Mouse (Mus musculus) liver, postnatal 0 days (tissue): Measurements from ENCODE around the gene Gm20388. TPM values are rescaled to one million over a fixed set of nuclear protein-coding genes. Genes with fewer than 3 reads are reported as not detected.

Experiments used
- ATAC-seq: fragments of 200-750 bp; cut with Nextera tagmentation; 2 replicates; pipeline ENCODE4 v1.8.0; 2017; ENCODE audit warnings: mild to moderate bottlenecking, moderate library complexity
- DNase-seq: peaks from one replicate; pipeline ENCODE4 v3.0.0-alpha.2; 2016
- H3K27ac ChIP-seq: fragments of 300-500 bp; sonication (generic); 2 replicates; pipeline ENCODE4 v1.5.1; 2014; ENCODE audit warnings: antibody characterized with exemption, moderate library complexity, mild to moderate bottlenecking, low read depth
- H3K27me3 ChIP-seq: fragments of 300-500 bp; sonication (generic); 2 replicates; pipeline ENCODE4 v1.6.1; 2014; ENCODE audit warnings: low read length, control low read depth, mixed read lengths; ENCODE audit not compliant: insufficient read depth
- H3K36me3 ChIP-seq: fragments of 300-500 bp; sonication (generic); replicated peaks from 2 replicates; pipeline ENCODE4 v1.6.1; 2014; ENCODE audit warnings: mild to moderate bottlenecking, control low read depth, low read length, moderate library complexity, mixed read lengths; ENCODE audit not compliant: insufficient read depth
- H3K4me1 ChIP-seq: fragments of 300-500 bp; sonication (generic); 2 replicates; pipeline ENCODE4 v1.6.1; 2014; ENCODE audit warnings: antibody characterized with exemption, mild to moderate bottlenecking, control low read depth; ENCODE audit not compliant: insufficient read depth
- H3K4me2 ChIP-seq: fragments of 300-500 bp; sonication (generic); 2 replicates; pipeline ENCODE4 v1.6.1; 2014; ENCODE audit warnings: low read depth, mild to moderate bottlenecking, low read length, moderate library complexity, mixed read lengths
- H3K4me3 ChIP-seq: fragments of 300-500 bp; sonication (generic); 2 replicates; pipeline ENCODE4 v1.5.1; 2014; ENCODE audit warnings: low read depth, low read length
- H3K9ac ChIP-seq: fragments of 300-500 bp; sonication (generic); replicated peaks from 2 replicates; pipeline ENCODE4 v1.6.1; 2014; ENCODE audit warnings: mild to moderate bottlenecking, moderate library complexity
- H3K9me3 ChIP-seq: fragments of 300-500 bp; sonication (generic); 2 replicates; pipeline ENCODE4 v1.6.1; 2016; ENCODE audit warnings: mild to moderate bottlenecking, control low read depth, low read length, mixed read lengths
- CTCF ChIP-seq: sonication (generic); IDR thresholded peaks from 2 replicates; pipeline ENCODE4 v1.5.1; 2016; ENCODE audit warnings: antibody characterized with exemption, low read depth
- EP300 ChIP-seq: IDR thresholded peaks from 2 replicates; pipeline ENCODE4 v1.6.1; 2016; ENCODE audit warnings: antibody characterized with exemption, low read depth, mild to moderate bottlenecking
- WGBS: fragments of 180-500 bp; shearing (Covaris S2); extraction: QIAGEN DNeasy Blood & Tissue Kit; methylation state at CpG from one replicate; pipeline ENCODE4 v1.1.7; 2014; ENCODE audit not compliant: insufficient replicate concordance; 5-methylcytosine and 5-hydroxymethylcytosine counted together
- polyA plus RNA-seq: library from polyadenylated mRNA; unstranded; fragments of >200 nt; fragmentation: Nextera tagmentation; extraction: Ambion mirVana; gene quantifications from 2 replicates; pipeline ENCODE4 v1.2.1, GENCODE M21; 2015

Gene Gm20388
- polyA plus RNA-seq, 1 experiment from 2014 or later, result not detected

- DNase-seq (no peak), ATAC-seq (no peak)
- H3K9ac ChIP-seq, result no peak overlapping the region
- no peak overlapping the region for H3K4me2 ChIP-seq
- no peaks in the 10 kb centered on the region for H3K36me3 ChIP-seq
- H3K27me3 ChIP-seq, result no peaks in the 10 kb centered on the region
- H3K4me1 ChIP-seq, result peaks cover 18% of the 10 kb centered on the region
- H3K4me3 ChIP-seq, result no peak overlapping the region
- H3K27ac ChIP-seq, result no peak overlapping the region
- WGBS, result 69% methylated on average over 8 of the region's 8 CpGs
- H3K9me3 ChIP-seq, result no peaks in the 10 kb centered on the region
- TF ChIP-seq CTCF (no peak), EP300 (no peak)
These were observed 3798.1 kb downstream of the Gm20388 start for GRCm38 (mm10) chr8:123708729-123709128.

GRCm38 (mm10) chr8:123710335-123710734, 3799.7 kb downstream of the Gm20388 start:
- H3K9me3 ChIP-seq, result no peaks in the 10 kb centered on the region
- H3K4me2 ChIP-seq, result no peak overlapping the region
- TF ChIP-seq CTCF, result no peak
- no peak for TF ChIP-seq EP300
- no peak overlapping the region for H3K9ac ChIP-seq
- H3K27ac ChIP-seq, result peak overlapping the region; percentile 60; the same call in 1 of the 2 replicates
- WGBS, result 68% methylated on average over 5 of the region's 5 CpGs
- ATAC-seq (peak; percentile 71), DNase-seq (no peak)
- no peaks in the 10 kb centered on the region for H3K27me3 ChIP-seq
- no peak overlapping the region for H3K4me3 ChIP-seq
- peaks cover 11% of the 10 kb centered on the region for H3K4me1 ChIP-seq
- H3K36me3 ChIP-seq, result no peaks in the 10 kb centered on the region

- no peaks in the 10 kb centered on the region for H3K27me3 ChIP-seq
- H3K9ac ChIP-seq, result no peak overlapping the region
- H3K4me1 ChIP-seq, result peaks cover 21% of the 10 kb centered on the region
- H3K27ac ChIP-seq, result no peak overlapping the region
- H3K9me3 ChIP-seq, result no peaks in the 10 kb centered on the region
- H3K36me3 ChIP-seq, result no peaks in the 10 kb centered on the region
- ATAC-seq (no peak), DNase-seq (no peak)
- no peak overlapping the region for H3K4me3 ChIP-seq
- H3K4me2 ChIP-seq, result no peak overlapping the region
- 88% methylated on average over 5 of the region's 5 CpGs for WGBS
- no peak for TF ChIP-seq CTCF
- no peak for TF ChIP-seq EP300
These were observed 3803.8 kb downstream of the Gm20388 start for GRCm38 (mm10) chr8:123714451-123714850.

GRCm38 (mm10) chr8:123715916-123716592, 3805.4 kb downstream of the Gm20388 start:
- Histone ChIP-seq H3K27ac (no peak overlapping the region), H3K4me3 (no peak overlapping the region), H3K36me3 (no peaks in the 10 kb centered on the region), H3K9me3 (no peaks in the 10 kb centered on the region), H3K4me1 (peaks cover 15% of the 10 kb centered on the region; the same call in 1 of the 2 replicates), H3K9ac (0 out of 2 replicates have a peak overlapping the region, but pooled peaks have one; percentile 21), H3K4me2 (no peak overlapping the region), H3K27me3 (no peaks in the 10 kb centered on the region)
- ATAC-seq, result no peak
- TF ChIP-seq EP300, result no peak
- no peak for TF ChIP-seq CTCF
- 71% methylated on average over 13 of the region's 13 CpGs for WGBS
- no peak for DNase-seq

GRCm38 (mm10) chr8:123717104-123717503, 3806.5 kb downstream of the Gm20388 start:
- TF ChIP-seq CTCF, result no peak
- no peak for TF ChIP-seq EP300
- no peak overlapping the region for H3K27ac ChIP-seq
- no peak overlapping the region for H3K4me3 ChIP-seq
- WGBS, result 61% methylated on average over 2 of the region's 2 CpGs
- H3K4me2 ChIP-seq, result no peak overlapping the region
- H3K36me3 ChIP-seq, result no peaks in the 10 kb centered on the region
- no peaks in the 10 kb centered on the region for H3K27me3 ChIP-seq
- H3K4me1 ChIP-seq, result peaks cover 15% of the 10 kb centered on the region; the same call in 1 of the 2 replicates
- DNase-seq (no peak), ATAC-seq (peak; percentile 23; the same call in 1 of the 2 replicates)
- peak overlapping the region; percentile 18; the same call in 1 of the 2 replicates for H3K9ac ChIP-seq
- no peaks in the 10 kb centered on the region for H3K9me3 ChIP-seq

GRCm38 (mm10) chr8:123717516-123718490, 3807.2 kb downstream of the Gm20388 start:
- 67% methylated on average over 15 of the region's 15 CpGs for WGBS
- DNase-seq, result peak; percentile 69
- no peaks in the 10 kb centered on the region for H3K9me3 ChIP-seq
- TF ChIP-seq EP300, result peak; percentile 77
- TF ChIP-seq CTCF, result no peak
- no peak overlapping the region for H3K4me2 ChIP-seq
- no peaks in the 10 kb centered on the region for H3K27me3 ChIP-seq
- no peaks in the 10 kb centered on the region for H3K36me3 ChIP-seq
- peak overlapping the region; percentile 91 for H3K27ac ChIP-seq
- peaks cover 15% of the 10 kb centered on the region; the same call in 1 of the 2 replicates for H3K4me1 ChIP-seq
- no peak overlapping the region for H3K4me3 ChIP-seq
- H3K9ac ChIP-seq, result no peak overlapping the region
- peak; percentile 95 for ATAC-seq
